8 mouse cellular contexts compared by ENCODE assay signal in genomic region chr2:152951065-152951849, GRCm38 (mm10). TPM values are rescaled to one million over a fixed set of nuclear protein-coding genes. Genes with fewer than 3 reads are reported as not detected.
DNase-seq lines count a peak whose midpoint lies in the region; ATAC-seq and TF ChIP-seq lines count a peak whose summit lies in the region.

Dusp15 (minus strand) TSS chr2:152951698.

- H3K79me2 ChIP-seq in liver, adult 2 months (ENCODE audit: control insufficient read depth, insufficient read depth, low read length): no peaks in the 10 kb centered on the region

- no peaks in the 10 kb centered on the region for H3K9me3 ChIP-seq in heart, embryonic 15.5 days (replicated peaks)
- no peaks in the 10 kb centered on the region for H3K9me3 ChIP-seq in midbrain, embryonic 12.5 days

- no peaks in the 10 kb centered on the region for H3K36me3 ChIP-seq in liver, adult 2 months (ENCODE audit: control insufficient read depth, insufficient read depth, low read length)
- H3K36me3 ChIP-seq in heart, embryonic 15.5 days: no peaks in the 10 kb centered on the region
- H3K36me3 ChIP-seq in midbrain, embryonic 12.5 days: no peaks in the 10 kb centered on the region
- no peaks in the 10 kb centered on the region for H3K36me3 ChIP-seq in testis, adult 2 months (ENCODE audit: control insufficient read depth, insufficient read depth, low read length)

- DNase-seq in liver, adult 2 months (ENCODE audit: extremely low read depth, low read depth, low spot score): no peak
- no peak for DNase-seq in liver
- peak; percentile 68 to 76 for DNase-seq in layer of hippocampus, postnatal 10 days (ENCODE audit: low spot score in 2 of 2)
- DNase-seq in lung, postnatal 25 days (ENCODE audit: low spot score): no peak

- no peak for TF ChIP-seq POLR2A in liver, adult 2 months (IDR thresholded peaks at IDR 0.05; ENCODE audit: extremely low read depth, insufficient read depth, low read length)
- TF ChIP-seq POLR2A in testis, adult 2 months (IDR thresholded peaks at IDR 0.05; ENCODE audit: control insufficient read depth, low read depth, low read length): no peak

- no peak for TF ChIP-seq CTCF in liver, adult 2 months (IDR thresholded peaks at IDR 0.05; ENCODE audit: low read depth, low read length)
- TF ChIP-seq CTCF in testis, adult 2 months (IDR thresholded peaks at IDR 0.05; ENCODE audit: control insufficient read depth, insufficient read depth, insufficient replicate concordance, low read depth, low read length): no peak

- peak; percentile 65 for ATAC-seq in common myeloid progenitor, adult 5-6 weeks (replicated peaks; ENCODE audit: low read depth, poor library complexity, severe bottlenecking)
- ATAC-seq in heart, embryonic 15.5 days (replicated peaks; ENCODE audit: insufficient number of reproducible peaks, insufficient read depth, low FRiP score, low read depth): peak; percentile 68
- ATAC-seq in midbrain, embryonic 12.5 days (ENCODE audit: low FRiP score, low read depth): peak; percentile 79

- H3K4me1 ChIP-seq in liver, adult 2 months (ENCODE audit: control insufficient read depth, insufficient read depth, low read length): no peaks in the 10 kb centered on the region; the same call in 1 of the 2 replicates
- H3K4me1 ChIP-seq in heart, embryonic 15.5 days (replicated peaks): peaks cover 9% of the 10 kb centered on the region
- H3K4me1 ChIP-seq in midbrain, embryonic 12.5 days: peaks cover 13% of the 10 kb centered on the region; the same call in 1 of the 2 replicates
- peaks cover 22% of the 10 kb centered on the region for H3K4me1 ChIP-seq in testis, adult 2 months (ENCODE audit: control insufficient read depth, insufficient read depth, low read length)

- H3K27ac ChIP-seq in liver, adult 2 months (replicated peaks; ENCODE audit: insufficient read depth, low read depth, low read length): no peak within 1 kb of the TSS
- no peak within 1 kb of the TSS for H3K27ac ChIP-seq in heart, embryonic 15.5 days
- peak within 1 kb of the TSS; percentile 27 for H3K27ac ChIP-seq in midbrain, embryonic 12.5 days (replicated peaks)
- H3K27ac ChIP-seq in testis, adult 2 months (ENCODE audit: control insufficient read depth, insufficient read depth, low read depth, low read length): peak within 1 kb of the TSS; percentile 68

- 0 out of 2 replicates have a peak within 1 kb of the TSS, but pooled peaks have one; percentile 32 for H3K9ac ChIP-seq in liver, adult 2 months (ENCODE audit: low read depth, low read length)
- peak within 1 kb of the TSS; percentile 61 for H3K9ac ChIP-seq in heart, embryonic 15.5 days
- peak within 1 kb of the TSS; percentile 78 for H3K9ac ChIP-seq in midbrain, embryonic 12.5 days (replicated peaks)

- 3% methylated on average over 48 of the region's 54 CpGs for WGBS in liver, adult 2 months
- 2% methylated on average over 47 of the region's 54 CpGs for WGBS in heart, embryonic 15.5 days
- WGBS in midbrain, embryonic 12.5 days: 2% methylated on average over 53 of the region's 54 CpGs

- H3K27me3 ChIP-seq in liver, adult 2 months (ENCODE audit: control insufficient read depth, insufficient read depth, low read length): peaks cover 12% of the 10 kb centered on the region
- H3K27me3 ChIP-seq in heart, embryonic 15.5 days: peaks cover 90% of the 10 kb centered on the region
- H3K27me3 ChIP-seq in midbrain, embryonic 12.5 days: peaks cover 65% of the 10 kb centered on the region
- no peaks in the 10 kb centered on the region for H3K27me3 ChIP-seq in testis, adult 2 months (ENCODE audit: control insufficient read depth, insufficient read depth, low read length)

- H3K4me2 ChIP-seq in heart, embryonic 15.5 days: peak within 1 kb of the TSS; percentile 98
- H3K4me2 ChIP-seq in midbrain, embryonic 12.5 days (replicated peaks): peak within 1 kb of the TSS; percentile 98

- peak within 1 kb of the TSS; percentile 53; the same call in 1 of the 2 replicates for H3K4me3 ChIP-seq in liver, adult 2 months (ENCODE audit: insufficient read depth, low read depth, low read length)
- peak within 1 kb of the TSS; percentile 63 for H3K4me3 ChIP-seq in heart, embryonic 15.5 days
- H3K4me3 ChIP-seq in midbrain, embryonic 12.5 days: peak within 1 kb of the TSS; percentile 66
- peak within 1 kb of the TSS; percentile 83 for H3K4me3 ChIP-seq in testis, adult 2 months (ENCODE audit: control insufficient read depth, low read depth, low read length)

RNA-seq across cellular contexts. Expression of gene Dusp15, which starts in this region (rescaled TPM):
- total RNA-seq in liver, adult 2 months (2014; rRNA removed): not detected in 2 replicates
- not detected in 2 replicates for polyA plus RNA-seq in liver, adult 2 months (2012; rRNA removed)
- total RNA-seq in common myeloid progenitor, adult 5-6 weeks (2017): not detected in 2 replicates
- 0.09 and 0.28 TPM in 2 replicates for polyA plus RNA-seq in heart, embryonic 15.5 days (2015; fragmentation: Nextera tagmentation; extraction: Ambion mirVana)
- 10 to 100 TPM; 21.4 to 24.0 TPM for total RNA-seq in layer of hippocampus, postnatal 10 days (2021)
- polyA plus RNA-seq in midbrain, embryonic 12.5 days (2016; fragmentation: Nextera tagmentation; extraction: Ambion mirVana): 1.2 and 1.4 TPM in 2 replicates
- polyA plus RNA-seq in testis, adult 2 months (2012; rRNA removed): 151 and 166 TPM in 2 replicates

Comparison
In these comparisons a context has a peak if more than half of its experiments do, and no peak if none do; other contexts are left out.
1. RNA of gene Dusp15 (total RNA-seq): 21.4 to 24.0 TPM in layer of hippocampus, postnatal 10 days; not detected in liver, adult 2 months and not detected in common myeloid progenitor, adult 5-6 weeks; every median in the first group is over 10 times any median in the second.
2. RNA of gene Dusp15 (polyA plus RNA-seq): 151 to 166 TPM in testis, adult 2 months; 1.2 to 1.4 TPM in midbrain, embryonic 12.5 days, 0.09 to 0.28 TPM in heart, embryonic 15.5 days and not detected in liver, adult 2 months; every median in the first group is over 10 times any median in the second.
3. Peak in ATAC-seq in common myeloid progenitor, adult 5-6 weeks; RNA of the gene not detected or under 1 TPM.
4. Peak in ATAC-seq, H3K4me3 ChIP-seq, H3K9ac ChIP-seq and H3K4me2 ChIP-seq in heart, embryonic 15.5 days; RNA of the gene not detected or under 1 TPM.
5. DNase-seq: peak in layer of hippocampus, postnatal 10 days (2 of 2); none in liver, adult 2 months (single experiment), liver (single experiment) and lung, postnatal 25 days (single experiment).
6. H3K27ac ChIP-seq: peak in midbrain, embryonic 12.5 days (single experiment) and testis, adult 2 months (single experiment); none in liver, adult 2 months (single experiment) and heart, embryonic 15.5 days (single experiment).
7. Peak in every context shown above with its lines, with median percentiles within 50 percentile points of each other: H3K4me3 ChIP-seq, H3K9ac ChIP-seq and ATAC-seq.